Mouse (Mus musculus): ENCODE measurements at regions not wholly inside any gene's neighbourhood (a gene's known extent, or its start where the extent isn't known, plus 50 kb on each side); places are given as distances from the start of the nearest gene placed in this dataset.

DNA sequence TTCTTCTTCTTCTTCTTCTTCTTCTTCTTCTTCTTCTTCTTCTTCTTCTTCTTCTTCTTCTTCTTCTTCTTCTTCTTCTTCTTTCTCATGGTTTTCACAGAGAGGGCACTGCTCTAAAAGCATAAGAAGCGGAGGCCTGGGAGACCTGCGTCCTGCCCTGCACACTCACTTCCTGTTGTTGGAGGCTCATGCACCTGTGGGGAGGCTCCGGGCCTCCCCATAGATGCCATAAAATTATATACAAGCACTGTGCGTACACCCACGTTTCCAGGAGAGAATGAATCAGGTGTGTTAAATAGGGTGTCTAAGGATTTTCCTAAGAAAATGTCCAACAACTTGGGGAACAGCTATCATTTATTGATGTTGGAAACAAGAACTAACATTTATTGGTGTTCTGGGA lies 148.9 kb upstream of the Pik3r1 start:
- no peaks in the 10 kb centered on the region for H3K27me3 ChIP-seq
- H3K27ac ChIP-seq (replicated peaks), result no peak overlapping the region
- 88% methylated on average over 5 of the region's 5 CpGs for WGBS
- ATAC-seq (ENCODE audit: low read depth), result no peak
- no peak overlapping the region for H3K4me3 ChIP-seq
- no peaks in the 10 kb centered on the region for H3K36me3 ChIP-seq
- H3K9me3 ChIP-seq, result no peaks in the 10 kb centered on the region
- H3K4me1 ChIP-seq (replicated peaks), result peaks cover 13% of the 10 kb centered on the region
- H3K9ac ChIP-seq, result no peak overlapping the region
- no peak overlapping the region for H3K4me2 ChIP-seq

DNA sequence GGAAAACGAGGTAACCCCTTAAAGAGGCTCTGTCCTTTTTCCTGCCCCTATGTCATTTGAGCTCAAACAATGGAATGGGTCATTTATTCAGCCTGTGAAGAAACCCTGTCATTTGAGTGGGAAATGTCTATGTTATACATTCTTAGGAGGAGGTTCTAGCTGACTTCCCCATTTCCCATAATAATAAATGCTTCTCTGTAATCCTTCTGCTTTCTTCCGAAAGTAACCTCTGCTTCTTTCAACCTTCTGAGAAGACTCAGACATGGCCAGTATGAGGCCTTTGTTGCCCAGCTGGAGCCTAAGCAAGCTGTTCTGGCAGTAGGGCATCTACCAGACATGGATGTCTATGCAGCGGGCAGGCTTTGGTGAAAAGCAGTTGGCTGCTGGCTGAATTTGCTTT lies 150.2 kb upstream of the Pik3r1 start:
- no peaks in the 10 kb centered on the region for H3K36me3 ChIP-seq
- no peaks in the 10 kb centered on the region for H3K27me3 ChIP-seq
- H3K9me3 ChIP-seq, result no peaks in the 10 kb centered on the region
- WGBS, result 81% methylated on average over 3 of the region's 3 CpGs
- no peak overlapping the region for H3K4me3 ChIP-seq
- H3K4me2 ChIP-seq, result no peak overlapping the region
- ATAC-seq (ENCODE audit: low read depth), result no peak
- H3K27ac ChIP-seq (replicated peaks), result no peak overlapping the region
- H3K9ac ChIP-seq, result no peak overlapping the region
- peaks cover 13% of the 10 kb centered on the region for H3K4me1 ChIP-seq (replicated peaks)

DNA sequence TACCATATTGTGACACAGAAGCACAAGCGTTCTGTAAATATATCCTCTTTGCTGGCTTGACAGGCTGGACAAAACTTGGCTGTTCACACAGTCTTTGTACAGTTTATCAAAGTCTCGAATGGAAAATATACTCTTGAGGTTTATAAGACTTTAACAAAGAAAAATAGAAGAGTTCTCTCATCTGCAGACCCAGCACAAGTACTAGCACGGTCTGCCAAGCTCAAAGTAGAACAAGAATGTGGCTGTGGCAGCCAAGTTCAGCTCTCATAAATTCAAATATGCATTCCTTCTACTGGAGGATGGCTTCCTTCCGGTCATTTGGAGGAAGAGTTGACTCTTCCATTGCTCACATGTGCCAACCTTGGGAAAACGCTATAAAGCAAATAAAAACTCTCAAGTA lies 151.2 kb upstream of the Pik3r1 start:
- Histone ChIP-seq H3K27me3 (no peaks in the 10 kb centered on the region), H3K9ac (no peak overlapping the region), H3K4me3 (no peak overlapping the region), H3K27ac (replicated peaks) (no peak overlapping the region), H3K9me3 (no peaks in the 10 kb centered on the region), H3K4me2 (no peak overlapping the region), H3K36me3 (no peaks in the 10 kb centered on the region), H3K4me1 (replicated peaks) (peaks cover 13% of the 10 kb centered on the region)
- WGBS, result 83% methylated on average over 5 of the region's 5 CpGs
- ATAC-seq (ENCODE audit: low read depth), result no peak

DNA sequence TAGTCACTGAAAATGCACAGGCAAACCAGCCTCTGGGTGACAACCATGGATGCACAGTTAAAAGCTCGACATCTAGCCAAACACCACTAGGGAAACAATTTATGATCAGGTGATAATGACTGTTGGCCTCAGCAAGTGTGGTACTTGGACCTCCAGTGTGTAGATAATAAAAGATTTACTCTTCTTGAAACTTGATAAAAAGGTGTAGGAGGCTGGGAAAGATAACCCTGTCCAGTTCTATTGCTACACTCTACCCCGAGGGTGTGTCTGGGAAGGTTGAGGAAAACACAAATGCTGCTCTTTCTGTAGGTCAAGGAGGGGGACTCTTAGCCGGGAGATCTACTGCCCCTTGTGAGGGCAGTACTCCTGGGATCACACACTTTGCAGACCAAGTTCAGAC lies 152.4 kb upstream of the Pik3r1 start:
- 81% methylated on average over 3 of the region's 3 CpGs for WGBS
- ATAC-seq (ENCODE audit: low read depth), result no peak

DNA sequence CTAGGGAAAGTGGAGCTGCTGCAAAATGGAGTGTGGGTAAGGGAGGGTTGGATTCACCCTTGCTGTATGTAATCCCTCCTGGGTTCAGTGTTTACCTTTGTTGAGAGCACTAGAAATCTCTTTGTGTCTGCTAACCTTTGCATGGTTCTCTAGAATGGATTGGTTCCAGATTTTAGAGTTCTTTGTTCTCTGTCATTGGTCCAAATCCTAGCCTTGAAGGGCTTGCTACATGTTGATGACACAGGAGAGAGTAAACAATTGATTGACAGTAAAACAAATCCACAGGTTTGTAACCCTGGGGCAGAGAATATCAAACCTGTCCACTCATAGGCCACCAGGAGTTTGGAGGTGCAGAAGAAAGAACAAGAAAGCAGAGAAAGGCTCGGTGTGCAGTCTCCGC lies 156.6 kb upstream of the Pik3r1 start:
- no peaks in the 10 kb centered on the region for H3K27me3 ChIP-seq
- no peak overlapping the region for H3K4me3 ChIP-seq
- 95% methylated on average over 2 of the region's 2 CpGs for WGBS
- H3K4me1 ChIP-seq (replicated peaks), result no peaks in the 10 kb centered on the region
- no peaks in the 10 kb centered on the region for H3K9me3 ChIP-seq
- no peak for ATAC-seq (ENCODE audit: low read depth)
- no peak overlapping the region for H3K9ac ChIP-seq
- H3K4me2 ChIP-seq, result no peak overlapping the region
- no peak overlapping the region for H3K27ac ChIP-seq (replicated peaks)
- no peaks in the 10 kb centered on the region for H3K36me3 ChIP-seq

More for the DNA sequence above, 152.4 kb upstream of the Pik3r1 start:
- Histone ChIP-seq H3K27me3 (no peaks in the 10 kb centered on the region), H3K4me1 (replicated peaks) (0 out of 2 replicates have a peak, but pooled peaks cover 1% of the 10 kb centered on the region), H3K4me2 (no peak overlapping the region), H3K9ac (no peak overlapping the region), H3K9me3 (no peaks in the 10 kb centered on the region), H3K27ac (replicated peaks) (no peak overlapping the region), H3K4me3 (no peak overlapping the region), H3K36me3 (no peaks in the 10 kb centered on the region)

DNA sequence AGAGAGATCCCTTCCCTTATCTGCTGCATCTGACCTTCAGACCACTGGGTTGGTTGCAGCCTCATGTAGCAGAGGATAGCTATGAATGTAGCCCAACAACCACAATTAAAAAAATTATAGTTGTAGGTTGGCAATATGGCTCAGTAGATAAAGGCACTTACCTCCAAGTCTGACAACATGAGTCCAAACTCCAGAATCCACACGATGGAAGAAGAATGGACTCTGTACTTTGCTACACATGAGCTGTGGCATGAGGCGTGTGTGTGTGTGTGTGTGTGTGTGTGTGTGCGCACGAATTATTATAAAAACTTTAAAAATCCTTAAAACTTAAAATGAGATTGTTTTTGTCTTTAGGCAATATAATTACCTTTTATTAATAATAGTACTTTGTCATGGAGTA lies 163.2 kb upstream of the Pik3r1 start:
- Histone ChIP-seq H3K4me2 (no peak overlapping the region), H3K9ac (no peak overlapping the region), H3K4me3 (no peak overlapping the region), H3K27ac (replicated peaks) (no peak overlapping the region), H3K36me3 (no peaks in the 10 kb centered on the region), H3K4me1 (replicated peaks) (no peaks in the 10 kb centered on the region), H3K9me3 (no peaks in the 10 kb centered on the region), H3K27me3 (no peaks in the 10 kb centered on the region)
- 92% methylated on average over 4 of the region's 4 CpGs for WGBS
- no peak for ATAC-seq (ENCODE audit: low read depth)

DNA sequence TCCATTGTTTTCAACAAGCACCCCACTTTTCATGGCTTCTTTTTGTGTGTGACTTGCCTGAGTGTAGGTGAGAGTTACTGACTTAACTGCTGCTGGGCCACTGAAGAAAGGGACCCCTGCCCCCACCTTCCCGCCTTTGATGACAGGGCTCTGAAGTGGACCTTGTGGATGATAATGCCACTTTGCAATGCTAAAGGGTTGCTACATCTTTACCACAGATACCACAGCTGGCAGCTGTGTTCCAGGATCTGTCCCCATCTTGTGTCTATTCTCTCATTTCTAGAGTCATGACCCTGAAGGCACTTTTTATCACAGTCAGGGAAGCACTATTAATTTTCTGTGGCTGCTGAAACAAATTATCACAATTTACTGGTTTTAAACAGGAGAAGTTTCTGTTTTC lies 163.9 kb upstream of the Pik3r1 start:
- H3K4me1 ChIP-seq (replicated peaks), result no peaks in the 10 kb centered on the region
- H3K27me3 ChIP-seq, result no peaks in the 10 kb centered on the region
- WGBS, result 67% methylated on average over 1 of the region's 1 CpGs
- no peak overlapping the region for H3K27ac ChIP-seq (replicated peaks)
- no peak overlapping the region for H3K4me3 ChIP-seq
- H3K9me3 ChIP-seq, result no peaks in the 10 kb centered on the region
- ATAC-seq (ENCODE audit: low read depth), result no peak
- no peaks in the 10 kb centered on the region for H3K36me3 ChIP-seq
- H3K4me2 ChIP-seq, result no peak overlapping the region
- H3K9ac ChIP-seq, result no peak overlapping the region

DNA sequence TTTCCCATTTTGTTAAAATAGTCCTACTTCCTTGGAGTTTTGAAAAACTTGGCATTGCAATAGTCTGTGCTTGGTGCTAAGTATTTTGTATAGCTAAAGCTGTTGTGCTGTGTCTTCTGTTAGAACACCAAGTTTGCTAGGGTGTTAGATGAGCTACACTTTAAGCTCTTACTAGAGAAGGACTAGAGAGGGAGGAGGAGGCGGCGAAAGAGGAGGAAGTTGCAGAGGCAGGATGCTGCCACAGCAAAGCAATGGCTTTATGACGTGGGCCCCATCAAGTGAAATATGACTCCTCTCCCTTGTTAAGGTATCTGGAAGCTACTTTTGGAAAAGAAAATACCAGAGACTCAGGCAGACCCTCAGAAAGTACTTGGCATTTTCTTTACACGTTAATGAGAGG lies 167.8 kb upstream of the Pik3r1 start:
- 54% methylated on average over 4 of the region's 4 CpGs for WGBS
- Histone ChIP-seq H3K27ac (replicated peaks) (no peak overlapping the region), H3K9ac (no peak overlapping the region), H3K4me1 (replicated peaks) (no peaks in the 10 kb centered on the region), H3K4me3 (no peak overlapping the region), H3K27me3 (no peaks in the 10 kb centered on the region), H3K9me3 (peaks cover 4% of the 10 kb centered on the region), H3K4me2 (no peak overlapping the region), H3K36me3 (no peaks in the 10 kb centered on the region)
- ATAC-seq (ENCODE audit: low read depth), result no peak

DNA sequence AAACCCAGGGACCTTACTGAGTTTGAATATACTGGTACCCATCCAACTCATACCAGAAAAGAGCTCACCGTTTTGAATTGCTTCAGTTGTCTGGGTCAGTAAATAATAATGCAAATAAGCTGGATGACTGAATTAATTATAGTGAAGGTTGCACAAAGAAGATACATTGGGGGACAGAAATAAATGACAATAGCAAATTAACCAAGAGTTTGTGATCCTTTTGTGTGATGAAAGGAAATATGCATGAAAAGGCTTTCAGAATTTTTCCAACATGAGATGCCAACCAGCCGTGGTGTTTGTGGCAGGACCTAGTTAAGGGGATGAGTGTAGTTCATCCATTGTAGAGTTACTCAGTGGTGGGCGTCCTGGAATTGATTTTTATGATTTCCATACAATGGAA lies 186.5 kb upstream of the Pik3r1 start:
- ATAC-seq (ENCODE audit: low read depth), result no peak
- Histone ChIP-seq H3K4me2 (no peak overlapping the region), H3K4me3 (no peak overlapping the region), H3K27ac (replicated peaks) (no peak overlapping the region), H3K9me3 (no peaks in the 10 kb centered on the region), H3K9ac (no peak overlapping the region), H3K27me3 (no peaks in the 10 kb centered on the region), H3K4me1 (replicated peaks) (peaks cover 10% of the 10 kb centered on the region), H3K36me3 (no peaks in the 10 kb centered on the region)
- WGBS, result 60% methylated on average over 3 of the region's 3 CpGs

DNA sequence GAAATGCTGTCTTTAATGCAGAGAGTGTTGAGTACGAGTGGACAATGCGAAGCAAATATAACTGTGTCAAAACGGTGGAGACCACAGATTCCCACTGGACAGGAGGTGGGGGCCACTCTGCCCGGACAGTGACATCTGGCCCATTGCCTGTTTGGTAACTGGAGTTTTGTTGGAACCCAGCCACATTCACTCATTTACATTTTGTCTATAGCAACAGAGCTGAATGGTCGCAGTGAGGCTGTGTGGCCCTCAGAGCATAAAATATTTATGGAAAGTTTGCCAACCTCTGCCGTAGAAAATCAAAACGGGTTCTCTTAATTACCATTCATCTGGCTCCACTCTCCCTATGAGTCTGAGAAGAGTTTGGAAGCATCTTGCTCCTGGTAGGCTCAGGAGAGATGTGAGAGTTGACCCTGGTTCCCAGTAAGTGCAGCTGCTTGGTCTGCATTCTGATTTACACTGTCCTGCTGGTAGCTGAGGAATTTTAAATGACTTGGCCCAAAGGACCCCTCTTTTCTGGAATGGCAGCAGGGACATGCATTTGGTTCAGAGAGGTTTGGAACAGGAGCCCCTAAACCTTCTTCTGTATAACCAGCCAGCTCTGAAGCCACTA lies 187.9 kb upstream of the Pik3r1 start:
- Histone ChIP-seq H3K36me3 (no peaks in the 10 kb centered on the region), H3K4me3 (no peak overlapping the region), H3K27me3 (no peaks in the 10 kb centered on the region), H3K9me3 (no peaks in the 10 kb centered on the region), H3K9ac (no peak overlapping the region), H3K27ac (replicated peaks) (peak overlapping the region; percentile 47; the same call in 1 of the 2 replicates), H3K4me2 (no peak overlapping the region), H3K4me1 (replicated peaks) (peaks cover 10% of the 10 kb centered on the region)
- peak; percentile 79 for ATAC-seq (ENCODE audit: low read depth)
- 28% methylated on average over 7 of the region's 7 CpGs for WGBS

DNA sequence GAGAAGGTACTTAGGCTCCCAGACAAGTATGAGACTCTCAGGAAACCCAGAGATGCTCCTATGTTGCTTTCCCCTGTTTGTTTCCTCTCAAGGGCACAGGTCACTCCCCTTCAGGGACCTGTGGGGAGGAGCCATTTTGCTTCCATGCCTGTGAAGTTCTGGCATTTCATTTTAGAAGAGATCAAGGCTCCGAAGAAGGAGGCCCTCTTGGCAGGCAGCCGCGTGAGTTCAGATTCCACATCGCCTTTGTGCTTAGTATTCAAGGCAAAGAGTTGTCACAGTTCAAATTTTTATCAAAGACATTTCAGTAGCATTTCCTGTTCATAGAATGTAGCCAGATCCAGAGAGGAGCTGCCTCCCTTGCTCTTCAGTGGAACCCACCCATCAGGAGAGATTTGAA lies 189.8 kb upstream of the Pik3r1 start:
- Histone ChIP-seq H3K4me1 (replicated peaks) (peaks cover 10% of the 10 kb centered on the region), H3K36me3 (no peaks in the 10 kb centered on the region), H3K27ac (replicated peaks) (no peak overlapping the region), H3K27me3 (no peaks in the 10 kb centered on the region), H3K4me3 (no peak overlapping the region), H3K9me3 (no peaks in the 10 kb centered on the region), H3K4me2 (no peak overlapping the region), H3K9ac (no peak overlapping the region)
- WGBS, result 90% methylated on average over 4 of the region's 4 CpGs
- ATAC-seq (ENCODE audit: low read depth), result no peak

DNA sequence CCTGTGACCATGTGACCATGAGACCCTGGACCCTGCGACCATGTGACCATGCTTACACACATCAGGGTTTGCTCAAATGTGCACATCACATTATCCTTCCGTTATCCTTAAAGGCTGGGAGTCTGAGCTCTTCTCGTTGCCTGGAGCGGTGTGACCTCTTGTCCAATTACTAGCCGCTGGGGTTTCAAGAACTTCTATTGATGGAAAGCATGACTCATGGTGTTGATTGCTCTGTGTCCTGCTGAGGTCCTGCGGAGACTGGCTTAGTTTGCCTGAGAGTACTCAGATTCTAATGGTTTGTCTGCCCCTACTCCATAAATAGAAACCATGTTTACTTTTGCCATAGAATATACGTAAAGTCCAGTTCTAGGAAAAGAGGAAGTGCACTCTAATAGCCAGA lies 197.5 kb upstream of the Pik3r1 start:
- H3K4me3 ChIP-seq, result no peak overlapping the region
- 73% methylated on average over 7 of the region's 7 CpGs for WGBS
- ATAC-seq (ENCODE audit: low read depth), result no peak
- H3K9ac ChIP-seq, result no peak overlapping the region
- no peaks in the 10 kb centered on the region for H3K27me3 ChIP-seq
- H3K4me2 ChIP-seq, result no peak overlapping the region
- H3K27ac ChIP-seq (replicated peaks), result no peak overlapping the region
- H3K36me3 ChIP-seq, result no peaks in the 10 kb centered on the region
- no peaks in the 10 kb centered on the region for H3K9me3 ChIP-seq
- no peaks in the 10 kb centered on the region for H3K4me1 ChIP-seq (replicated peaks)

DNA sequence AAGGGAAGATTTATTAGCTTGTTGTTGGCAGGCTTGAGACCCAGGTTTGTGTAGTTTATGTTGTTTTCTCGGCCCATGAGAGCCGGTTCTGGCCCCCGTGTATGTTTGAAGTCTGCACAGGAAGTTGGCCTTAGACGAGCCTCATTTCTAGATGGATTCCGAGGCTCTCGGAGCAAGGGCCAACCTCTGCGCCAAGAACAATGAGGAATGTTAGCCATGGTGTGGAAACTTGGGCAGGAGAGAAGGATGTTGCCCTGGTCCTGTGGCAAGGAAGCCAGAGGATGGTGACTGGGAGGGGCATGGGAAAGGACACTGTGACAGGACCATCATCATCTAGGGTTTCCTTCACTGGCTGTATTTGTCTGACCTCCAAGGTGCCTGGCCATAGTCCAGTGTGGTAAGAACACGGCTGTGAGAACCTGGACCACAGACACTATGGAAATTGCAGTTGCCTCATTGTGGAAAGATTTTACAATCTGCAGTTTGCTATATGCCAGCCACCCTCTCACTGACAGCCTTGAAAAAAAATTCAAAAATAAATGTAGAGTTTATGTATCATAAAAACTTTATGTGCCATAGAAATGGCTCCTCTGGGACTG lies 198.9 kb upstream of the Pik3r1 start:
- Histone ChIP-seq H3K27me3 (no peaks in the 10 kb centered on the region), H3K36me3 (no peaks in the 10 kb centered on the region), H3K9me3 (no peaks in the 10 kb centered on the region), H3K9ac (no peak overlapping the region), H3K4me2 (no peak overlapping the region), H3K4me3 (no peak overlapping the region), H3K27ac (replicated peaks) (no peak overlapping the region), H3K4me1 (replicated peaks) (no peaks in the 10 kb centered on the region)
- WGBS, result 77% methylated on average over 8 of the region's 8 CpGs
- no peak for ATAC-seq (ENCODE audit: low read depth)
